Mouse (Mus musculus) embryonic fibroblast, embryonic 13.5 days (primary cell): ENCODE data around the gene Per1.

Experiments
- CTCF ChIP-seq: IDR thresholded peaks from 2 replicates; pipeline ENCODE4 v1.5.1; 2011; ENCODE audit warnings: mild to moderate bottlenecking, control low read depth, low read length, moderate library complexity, borderline replicate concordance; ENCODE audit not compliant: insufficient read depth
- POLR2A ChIP-seq: IDR thresholded peaks from 2 replicates; pipeline ENCODE4 v1.6.1; 2011; ENCODE audit warnings: low read depth, mild to moderate bottlenecking, control low read depth, low read length, moderate library complexity

- TF ChIP-seq CTCF: no peak
- no peak for TF ChIP-seq POLR2A
Measured at GRCm38 (mm10) chr11:69047592-69047991, 47.4 kb upstream of the Per1 start.
